Mouse (Mus musculus): Measurements from ENCODE around the gene Cst7. TPM values are rescaled to one million over a fixed set of nuclear protein-coding genes. Genes with fewer than 3 reads are reported as not detected.

The Cst7 gene
- total RNA-seq, 2 experiments from 2014 or later, result not detected

Other genes starting within 250 kb of the Cst7 start
- 1 to 10 TPM; 2.6 to 4.0 TPM for gene Gm10130, start 246.7 kb upstream of the Cst7 start, total RNA-seq (2021)
- gene 3300002I08Rik, start 207.7 kb upstream of the Cst7 start, total RNA-seq (2021), result 1 to 10 TPM; 7.3 to 9.9 TPM
- 10 to 100 TPM in 1 of 2 experiments, 1 to 10 TPM in 1; 9.1 to 10.3 TPM for gene Zfp442, start 118.9 kb upstream of the Cst7 start, total RNA-seq (2021)
- under 1 TPM; 0.15 to 0.28 TPM for gene Zfp345, start 85.3 kb upstream of the Cst7 start, total RNA-seq (2021)
- gene Apmap, start 38.2 kb downstream of the Cst7 start, total RNA-seq (2021), result 10 to 100 TPM; 49.4 to 58.6 TPM
- 10 to 100 TPM; 22.7 to 29.9 TPM for gene Acss1, start 98.1 kb downstream of the Cst7 start, total RNA-seq (2021)
- gene Vsx1, start 118.9 kb downstream of the Cst7 start, total RNA-seq (2021), result under 1 TPM in 1 of 2 experiments, not detected in 1; 0.10 TPM
- gene Entpd6, start 178.6 kb downstream of the Cst7 start, total RNA-seq (2021), result 10 to 100 TPM; 66.2 to 67.6 TPM
- gene Pygb, start 216.3 kb downstream of the Cst7 start, total RNA-seq (2021), result 100 to 1,000 TPM; 196 to 204 TPM

Data from layer of hippocampus, postnatal 36 days (tissue).